In genomic region chr2:144649960-144650359, GRCm38 (mm10) we compare ENCODE assay signal across 25 mouse cellular contexts. TPM values are rescaled to one million over a fixed set of nuclear protein-coding genes. Genes with fewer than 3 reads are reported as not detected.
A peak's percentile ranks its signal among the peaks of the same experiment; 100 is the strongest.
DNase-seq lines count a peak whose midpoint lies in the region; ATAC-seq lines count a peak whose summit lies in the region.
"Had no signal": no experiment of that assay in that cellular context is flagged by ENCODE, and none has a peak within 500 bp of the region (broad histone marks: within the 10 kb centered on the region; RNA-seq: fewer than 3 reads in every experiment).

No protein-coding gene starts in this region.

- no peak overlapping the region for H3K27ac ChIP-seq in forebrain, embryonic 13.5 days
- H3K27ac ChIP-seq: embryonic facial prominence, embryonic 13.5 days; embryonic facial prominence, embryonic 15.5 days; forebrain, embryonic 10.5 days; forebrain, embryonic 12.5 days; forebrain, embryonic 15.5 days had no signal

- WGBS in forebrain, embryonic 13.5 days = 97% methylated on average over 1 of the region's 1 CpGs

- peak; percentile 19 for DNase-seq in heart, adult 11 months
- DNase-seq in heart, postnatal 4 days = no peak
- DNase-seq in thymus, postnatal 0 days (ENCODE audit: low spot score) = no peak
- DNase-seq: adrenal gland, adult 2 months; adrenal gland, postnatal 10 days; adrenal gland, postnatal 25 days; B cell, adult 2 months; cerebellum, adult 11 months; cerebellum, adult 18-20 months; cerebellum, adult 8-10 months; cerebellum, adult 9-11 months; cerebellum, postnatal 14 days; cerebellum, postnatal 36 days; embryo, embryonic 11 days; forebrain, postnatal 0 days had no signal

- no peak overlapping the region for H3K4me2 ChIP-seq in forebrain, embryonic 13.5 days
- H3K4me2 ChIP-seq: embryonic facial prominence, embryonic 13.5 days; embryonic facial prominence, embryonic 15.5 days; forebrain, embryonic 12.5 days; forebrain, embryonic 15.5 days had no signal

- H3K9me3 ChIP-seq in forebrain, embryonic 13.5 days (replicated peaks) = no peaks in the 10 kb centered on the region
- H3K9me3 ChIP-seq: embryonic facial prominence, embryonic 13.5 days; embryonic facial prominence, embryonic 15.5 days; forebrain, embryonic 10.5 days; forebrain, embryonic 12.5 days; forebrain, embryonic 15.5 days had no signal

- H3K4me1 ChIP-seq in forebrain, embryonic 13.5 days = no peaks in the 10 kb centered on the region
- H3K4me1 ChIP-seq: forebrain, embryonic 12.5 days; forebrain, embryonic 15.5 days had no signal

- no peak overlapping the region for H3K9ac ChIP-seq in forebrain, embryonic 13.5 days
- H3K9ac ChIP-seq: embryonic facial prominence, embryonic 13.5 days; embryonic facial prominence, embryonic 15.5 days; forebrain, embryonic 12.5 days; forebrain, embryonic 15.5 days; forebrain, postnatal 0 days had no signal

- H3K27me3 ChIP-seq in forebrain, embryonic 13.5 days = no peaks in the 10 kb centered on the region
- H3K27me3 ChIP-seq: embryonic facial prominence, embryonic 13.5 days; embryonic facial prominence, embryonic 15.5 days; forebrain, embryonic 12.5 days; forebrain, embryonic 15.5 days had no signal

- no peaks in the 10 kb centered on the region for H3K36me3 ChIP-seq in forebrain, embryonic 13.5 days (ENCODE audit: poor library complexity, severe bottlenecking)
- H3K36me3 ChIP-seq: embryonic facial prominence, embryonic 13.5 days; embryonic facial prominence, embryonic 15.5 days; forebrain, embryonic 10.5 days; forebrain, embryonic 12.5 days; forebrain, embryonic 15.5 days had no signal

- H3K4me3 ChIP-seq in forebrain, embryonic 13.5 days = no peak overlapping the region
- H3K4me3 ChIP-seq: embryonic facial prominence, embryonic 13.5 days; embryonic facial prominence, embryonic 15.5 days; erythroblast, embryonic 14.5 days; forebrain, embryonic 10.5 days; forebrain, embryonic 12.5 days; forebrain, embryonic 15.5 days had no signal

- peak; percentile 73 for ATAC-seq in granulocyte monocyte progenitor cell, adult 5-6 weeks (replicated peaks; ENCODE audit: poor library complexity, severe bottlenecking)
- peak; percentile 75 for ATAC-seq in megakaryocyte progenitor cell, adult 5-6 weeks (replicated peaks; ENCODE audit: poor library complexity)
- no peak for ATAC-seq in forebrain, embryonic 13.5 days
- ATAC-seq: CD4-positive, CD25-positive, alpha-beta regulatory T cell, adult 4 months; forebrain, embryonic 15.5 days; forebrain, postnatal 0 days had no signal

RNA-seq across cellular contexts. Expression of gene Dtd1, which starts 50.3 kb away (rescaled TPM):
- 10 to 100 TPM; 12.4 to 13.3 TPM for total RNA-seq in heart, postnatal 4 days (2021)
- total RNA-seq in granulocyte monocyte progenitor cell, adult 5-6 weeks (2014; fragmentation: Nextera tagmentation) = 31.2 and 39.9 TPM in 2 replicates
- 43.9 and 75.9 TPM in 2 replicates for total RNA-seq in granulocyte monocyte progenitor cell, adult 5-6 weeks (2017)
- total RNA-seq in megakaryocyte progenitor cell, adult 5-6 weeks (2015) = 29.5 and 34.1 TPM in 2 replicates
- total RNA-seq in megakaryocyte progenitor cell, adult 5-6 weeks (2017) = 59.8 and 63.1 TPM in 2 replicates
- 42.0 and 44.9 TPM in 2 replicates for polyA plus RNA-seq in thymus, postnatal 0 days (2015; fragmentation: Nextera tagmentation; extraction: Ambion mirVana)
- polyA plus RNA-seq in forebrain, embryonic 13.5 days (2015; fragmentation: Nextera tagmentation; extraction: Ambion mirVana) = 50.0 and 58.6 TPM in 2 replicates

RNA-seq across cellular contexts. Expression of gene Smim26, which starts 56.1 kb away (rescaled TPM):
- total RNA-seq in heart, postnatal 4 days (2021) = 10 to 100 TPM; 52.3 to 53.8 TPM
- total RNA-seq in granulocyte monocyte progenitor cell, adult 5-6 weeks (2014; fragmentation: Nextera tagmentation) = 32.6 and 47.7 TPM in 2 replicates
- total RNA-seq in granulocyte monocyte progenitor cell, adult 5-6 weeks (2017) = 15.6 and 30.0 TPM in 2 replicates
- total RNA-seq in megakaryocyte progenitor cell, adult 5-6 weeks (2015) = 30.1 and 42.9 TPM in 2 replicates
- 23.5 and 27.0 TPM in 2 replicates for total RNA-seq in megakaryocyte progenitor cell, adult 5-6 weeks (2017)
- 60.4 and 67.0 TPM in 2 replicates for polyA plus RNA-seq in thymus, postnatal 0 days (2015; fragmentation: Nextera tagmentation; extraction: Ambion mirVana)
- 47.3 and 53.8 TPM in 2 replicates for polyA plus RNA-seq in forebrain, embryonic 13.5 days (2015; fragmentation: Nextera tagmentation; extraction: Ambion mirVana)
- polyA plus RNA-seq: erythroblast, embryonic 14.5 days had no signal
